ENCODE assay signal across 9 mouse cellular contexts in genomic region chr16:22430211-22430951, GRCm38 (mm10). TPM values are rescaled to one million over a fixed set of nuclear protein-coding genes. Genes with fewer than 3 reads are reported as not detected.
A peak's percentile ranks its signal among the peaks of the same experiment; 100 is the strongest.
DNase-seq lines count a peak whose midpoint lies in the region; ATAC-seq and TF ChIP-seq lines count a peak whose summit lies in the region.
"Had no signal": no experiment of that assay in that cellular context is flagged by ENCODE, and none has a peak within 500 bp of the region (broad histone marks: within the 10 kb centered on the region; RNA-seq: fewer than 3 reads in every experiment).

No protein-coding gene starts in this region.

- ATAC-seq in megakaryocyte-erythroid progenitor cell, adult 5-6 weeks (replicated peaks; ENCODE audit: low FRiP score, low TSS enrichment, poor library complexity, severe bottlenecking) = no peak

- no peak for TF ChIP-seq POLR2A in kidney, adult 2 months (IDR thresholded peaks at IDR 0.05; ENCODE audit: low read depth, low read length)

- no peak overlapping the region for H3K4me3 ChIP-seq in kidney, adult 2 months (ENCODE audit: insufficient read depth, low read depth, low read length)

- intact Hi-C loops in left cerebral cortex, postnatal 14 days (cut with DNase I) = loop anchor here (10.0 kb wide), 1 partner anchor 116 kb away; no protein-coding TSS in a partner anchor

- WGBS in kidney, adult 2 months = 71% methylated on average over 16 of the region's 16 CpGs

- H3K36me3 ChIP-seq in kidney, adult 2 months (ENCODE audit: control insufficient read depth, insufficient read depth, low read length) = no peaks in the 10 kb centered on the region

- no peak overlapping the region for H3K27ac ChIP-seq in kidney, adult 2 months (ENCODE audit: insufficient read depth, low read depth, low read length)
- H3K27ac ChIP-seq: liver, embryonic 14.5 days had no signal

- no peak for TF ChIP-seq CTCF in kidney, adult 2 months (conservative IDR thresholded peaks at IDR 0.05; ENCODE audit: insufficient read depth, insufficient read length, low read depth, low read length)

- H3K4me1 ChIP-seq in kidney, adult 2 months (ENCODE audit: control insufficient read depth, insufficient read depth, low read length) = peaks cover 7% of the 10 kb centered on the region; the same call in 1 of the 2 replicates

- DNase-seq in kidney, postnatal 4 days = peak; percentile 40 to 48
- no peak for DNase-seq in kidney, adult 2 months
- peak; percentile 71 for DNase-seq in brain, embryonic 18.5 days (ENCODE audit: low read depth, low spot score)
- peak; percentile 50 to 64 for DNase-seq in frontal cortex, postnatal 10 days (ENCODE audit: low spot score in 2 of 2)
- peak; percentile 70 for DNase-seq in left cerebral cortex, postnatal 14 days (ENCODE audit: low spot score in 2 of 2)
- no peak for DNase-seq in spleen, postnatal 36 days (ENCODE audit: low spot score in 2 of 2)
- no peak for DNase-seq in thymus, postnatal 25 days

- H3K27me3 ChIP-seq in kidney, adult 2 months (replicated peaks; ENCODE audit: control insufficient read depth, insufficient read depth, low read length) = no peaks in the 10 kb centered on the region

RNA-seq across cellular contexts. Expression of gene Etv5, which starts 9.1 kb away (rescaled TPM):
- polyA plus RNA-seq in kidney, adult 2 months (2012; rRNA removed) = 16.2 and 19.7 TPM in 2 replicates
- 10 to 100 TPM; 59.9 to 68.8 TPM for total RNA-seq in left cerebral cortex, postnatal 14 days (2021)
- 9.9 and 17.0 TPM in 2 replicates for total RNA-seq in megakaryocyte-erythroid progenitor cell, adult 5-6 weeks (2014; fragmentation: Nextera tagmentation)
- total RNA-seq in megakaryocyte-erythroid progenitor cell, adult 5-6 weeks (2017) = 2.6 and 2.9 TPM in 2 replicates

Comparison
In these comparisons a context has a peak if more than half of its experiments do, and no peak if none do; other contexts are left out.
1. DNase-seq: peak in kidney, postnatal 4 days (2 of 2), brain, embryonic 18.5 days (single experiment), frontal cortex, postnatal 10 days (2 of 2) and left cerebral cortex, postnatal 14 days (2 of 2); none in kidney, adult 2 months (single experiment), spleen, postnatal 36 days (0 of 2) and thymus, postnatal 25 days (single experiment).